Comparison of ENCODE assay signal across 13 mouse cellular contexts in genomic region chr17:31125548-31126266, GRCm38 (mm10). TPM values are rescaled to one million over a fixed set of nuclear protein-coding genes. Genes with fewer than 3 reads are reported as not detected.
DNase-seq lines count a peak whose midpoint lies in the region; ATAC-seq lines count a peak whose summit lies in the region.
"Had no signal": no experiment of that assay in that cellular context is flagged by ENCODE, and none has a peak within 500 bp of the region (broad histone marks: within the 10 kb centered on the region; RNA-seq: fewer than 3 reads in every experiment).

No protein-coding gene starts in this region.

- H3K36me3 ChIP-seq in hindbrain, embryonic 11.5 days (ENCODE audit: control insufficient read depth, insufficient read depth, low read length) = no peaks in the 10 kb centered on the region
- no peaks in the 10 kb centered on the region for H3K36me3 ChIP-seq in kidney, embryonic 15.5 days
- H3K36me3 ChIP-seq: heart, embryonic 13.5 days; neural tube, embryonic 12.5 days had no signal

- H3K27me3 ChIP-seq in hindbrain, embryonic 11.5 days (ENCODE audit: control insufficient read depth, insufficient read depth, low read length) = no peaks in the 10 kb centered on the region
- H3K27me3 ChIP-seq in kidney, embryonic 15.5 days = no peaks in the 10 kb centered on the region
- H3K27me3 ChIP-seq: neural tube, embryonic 12.5 days had no signal

- WGBS in hindbrain, embryonic 11.5 days = 52% methylated on average over 9 of the region's 9 CpGs
- 38% methylated on average over 9 of the region's 9 CpGs for WGBS in kidney, embryonic 15.5 days

- no peaks in the 10 kb centered on the region for H3K9me3 ChIP-seq in hindbrain, embryonic 11.5 days (ENCODE audit: control insufficient read depth, low read length)
- no peaks in the 10 kb centered on the region for H3K9me3 ChIP-seq in kidney, embryonic 15.5 days (replicated peaks)
- H3K9me3 ChIP-seq: heart, embryonic 13.5 days had no signal

- H3K27ac ChIP-seq in hindbrain, embryonic 11.5 days (ENCODE audit: low read depth, low read length) = no peak overlapping the region
- H3K27ac ChIP-seq in kidney, embryonic 15.5 days = no peak overlapping the region
- H3K27ac ChIP-seq: heart, embryonic 13.5 days; kidney, postnatal 0 days; neural tube, embryonic 12.5 days had no signal

- DNase-seq in left cerebral cortex, postnatal 25 days (ENCODE audit: low spot score in 2 of 2) = peak; percentile 35 to 76
- no peak for DNase-seq in left cerebral cortex, adult 11 months (ENCODE audit: low spot score)
- peak; percentile 98 for DNase-seq in cerebellum, postnatal 10 days
- DNase-seq in hindbrain, embryonic 11.5 days (ENCODE audit: low spot score) = peak; percentile 34
- DNase-seq in retina, embryonic 14.5 days (ENCODE audit: low spot score) = peak; percentile 68
- no peak for DNase-seq in ovary, postnatal 14 days (ENCODE audit: low spot score)
- no peak for DNase-seq in urinary bladder, adult 18-20 months (ENCODE audit: low spot score in 2 of 2)

- H3K4me1 ChIP-seq in hindbrain, embryonic 11.5 days (replicated peaks; ENCODE audit: control insufficient read depth, insufficient read depth, low read length) = no peaks in the 10 kb centered on the region
- H3K4me1 ChIP-seq in kidney, embryonic 15.5 days = peaks cover 9% of the 10 kb centered on the region; the same call in 1 of the 2 replicates
- H3K4me1 ChIP-seq: heart, embryonic 13.5 days had no signal

- H3K4me2 ChIP-seq in hindbrain, embryonic 11.5 days (replicated peaks; ENCODE audit: low read depth, low read length) = no peak overlapping the region
- H3K4me2 ChIP-seq in kidney, embryonic 15.5 days = no peak overlapping the region
- H3K4me2 ChIP-seq: heart, embryonic 13.5 days; neural tube, embryonic 12.5 days had no signal

- no peak for ATAC-seq in hindbrain, embryonic 11.5 days (ENCODE audit: low FRiP score)
- ATAC-seq in kidney, embryonic 15.5 days (replicated peaks; ENCODE audit: low FRiP score) = no peak
- ATAC-seq: activated CD4-positive, CD25-positive, alpha-beta regulatory T cell, adult 4 months had no signal

- no peak overlapping the region for H3K4me3 ChIP-seq in hindbrain, embryonic 11.5 days (ENCODE audit: low read depth, low read length)
- no peak overlapping the region for H3K4me3 ChIP-seq in kidney, embryonic 15.5 days (replicated peaks)
- H3K4me3 ChIP-seq: heart, embryonic 13.5 days; neural tube, embryonic 12.5 days had no signal

- intact Hi-C loops in left cerebral cortex, postnatal 25 days (cut with DNase I) = no loop called here

- no peak overlapping the region for H3K9ac ChIP-seq in hindbrain, embryonic 11.5 days (ENCODE audit: low read depth, low read length)
- no peak overlapping the region for H3K9ac ChIP-seq in kidney, embryonic 15.5 days
- H3K9ac ChIP-seq: heart, embryonic 13.5 days; neural tube, embryonic 12.5 days had no signal

RNA-seq across cellular contexts. Expression of gene Tff3, which starts 3.7 kb away (rescaled TPM):
- not detected for total RNA-seq in left cerebral cortex, postnatal 25 days (2021)
- 0.35 and 0.79 TPM in 2 replicates for polyA plus RNA-seq in hindbrain, embryonic 11.5 days (2014; fragmentation: Nextera tagmentation; extraction: Ambion mirVana)
- 1.4 and 49.7 TPM in 2 replicates for polyA plus RNA-seq in kidney, embryonic 15.5 days (2015; fragmentation: Nextera tagmentation; extraction: Ambion mirVana)
- polyA plus RNA-seq: activated CD4-positive, CD25-positive, alpha-beta regulatory T cell, adult 4 months; heart, embryonic 13.5 days had no signal

RNA-seq across cellular contexts. Expression of gene Tff2, which starts 18.4 kb away (rescaled TPM):
- not detected for total RNA-seq in left cerebral cortex, postnatal 25 days (2021)
- polyA plus RNA-seq in hindbrain, embryonic 11.5 days (2014; fragmentation: Nextera tagmentation; extraction: Ambion mirVana) = not detected in 2 replicates
- 1.1 and 1.6 TPM in 2 replicates for polyA plus RNA-seq in kidney, embryonic 15.5 days (2015; fragmentation: Nextera tagmentation; extraction: Ambion mirVana)
- polyA plus RNA-seq: activated CD4-positive, CD25-positive, alpha-beta regulatory T cell, adult 4 months; heart, embryonic 13.5 days; liver, adult 2 months; neural tube, embryonic 12.5 days had no signal

RNA-seq across cellular contexts. Expression of gene Tff1, which starts 39.4 kb away (rescaled TPM):
- total RNA-seq in left cerebral cortex, postnatal 25 days (2021) = not detected
- polyA plus RNA-seq in hindbrain, embryonic 11.5 days (2014; fragmentation: Nextera tagmentation; extraction: Ambion mirVana) = not detected in 2 replicates
- 0.32 and 0.57 TPM in 2 replicates for polyA plus RNA-seq in kidney, embryonic 15.5 days (2015; fragmentation: Nextera tagmentation; extraction: Ambion mirVana)
- total RNA-seq: liver, adult 2 months had no signal
- polyA plus RNA-seq: heart, embryonic 13.5 days; neural tube, embryonic 12.5 days had no signal

Comparison
In these comparisons a context has a peak if more than half of its experiments do, and no peak if none do; other contexts are left out.
1. DNase-seq: peak in left cerebral cortex, postnatal 25 days (2 of 2), cerebellum, postnatal 10 days (2 of 2), hindbrain, embryonic 11.5 days (single experiment) and retina, embryonic 14.5 days (single experiment); none in left cerebral cortex, adult 11 months (single experiment), ovary, postnatal 14 days (single experiment) and urinary bladder, adult 18-20 months (0 of 2).